Mouse (Mus musculus) effector memory CD4-positive, alpha-beta T cell, adult 5 months (primary cell): ENCODE data around the gene Nsa2. TPM values are rescaled to one million over a fixed set of nuclear protein-coding genes. Genes with fewer than 3 reads are reported as not detected.

ENCODE experiments used
- polyA plus RNA-seq: library from polyadenylated mRNA; unstranded; fragments of 100-300 nt; shearing (Covaris generic); gene quantifications from one replicate; pipeline ENCODE4 v1.2.1, GENCODE M21; 2017

Nsa2 gene
- 80.1 TPM for polyA plus RNA-seq

DNA sequence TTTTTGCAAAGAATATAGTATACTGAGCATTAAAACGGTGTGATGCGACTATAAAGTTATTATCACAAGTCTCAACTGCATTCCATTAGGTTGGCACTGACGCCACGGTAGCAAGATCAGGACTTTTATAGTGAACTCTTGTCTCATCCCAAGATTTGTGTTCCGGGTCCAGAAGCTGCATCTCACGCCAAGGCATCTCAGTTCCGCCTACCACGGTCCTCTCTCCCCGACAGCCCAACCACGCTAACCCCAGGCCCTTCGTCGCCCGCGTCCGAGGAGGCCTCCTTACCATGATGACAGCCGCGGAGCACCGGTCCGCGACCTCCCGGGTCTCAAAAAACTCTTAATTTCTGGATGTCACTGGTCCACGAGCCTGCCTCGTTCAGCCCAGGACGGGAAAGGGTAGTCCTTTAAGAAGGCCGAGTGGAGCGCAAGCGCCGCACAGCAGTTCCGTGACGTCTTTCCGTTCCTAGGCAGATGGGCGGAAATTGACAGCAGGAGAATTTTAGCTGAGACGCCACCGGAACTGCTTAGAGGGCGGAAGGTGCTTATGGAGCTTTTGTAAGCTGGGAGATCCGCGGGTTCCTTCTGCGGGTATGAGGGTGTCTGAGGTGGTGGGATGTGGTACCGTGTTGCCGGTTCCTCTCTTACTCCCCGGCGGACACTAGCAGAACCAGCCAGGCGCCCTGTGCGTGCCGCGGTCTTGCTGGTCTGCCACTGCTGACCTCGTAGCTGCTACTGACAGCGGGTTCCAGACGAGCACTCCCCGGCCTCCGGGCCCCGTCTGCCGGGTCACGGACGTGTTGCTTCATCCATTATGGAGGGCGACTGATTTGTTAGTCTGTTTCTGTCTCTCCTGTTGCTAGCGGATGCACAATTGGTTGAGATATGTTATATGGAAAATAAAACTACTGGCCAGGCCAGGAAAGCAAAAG lies at the start of gene Nsa2, which contains the start of gene Gfm2:
TSS of gene Nsa2 (minus strand) at position 472 of the 935 bp plus-strand sequence.
TSS of gene Gfm2 (plus strand) at position 472 of the 935 bp plus-strand sequence.

DNA sequence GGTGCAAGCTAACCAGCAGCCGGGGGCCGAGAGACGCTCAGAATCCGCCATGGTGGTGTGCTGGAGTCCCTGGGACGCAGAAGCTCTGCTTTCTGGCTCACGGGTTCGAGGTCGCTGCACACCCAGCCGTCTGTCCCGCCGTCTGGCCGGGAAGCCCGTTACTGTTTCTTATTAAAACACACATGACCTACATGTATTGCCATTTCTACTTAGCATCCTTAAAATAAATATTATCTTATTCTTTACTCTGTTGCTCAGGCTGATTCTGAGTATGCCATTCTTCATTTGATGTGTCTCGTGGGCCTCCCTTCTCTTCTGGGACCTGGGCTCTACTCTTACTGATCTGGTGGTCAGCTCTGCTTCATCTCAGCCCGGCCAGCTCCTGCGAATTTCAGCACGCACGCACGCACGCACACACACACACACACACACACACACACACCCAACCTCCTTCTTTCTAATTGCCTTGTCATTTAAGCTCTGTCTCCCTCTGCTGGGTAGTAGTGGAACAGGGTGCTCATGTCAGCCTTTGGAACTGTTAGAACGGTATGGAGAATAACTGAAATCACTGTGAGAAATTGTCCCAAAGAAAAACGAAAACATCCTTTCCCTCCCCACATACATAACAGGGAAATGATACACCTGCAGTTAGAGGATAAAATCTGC lies 38.4 kb downstream of the Nsa2 start, which contains the start of gene Gm6169:
TSS of gene Gm6169 (minus strand) at position 51 of the 666 bp plus-strand sequence.

Other genes starting within 250 kb of the Nsa2 start
- not detected for gene Gcnt4, start 213.2 kb downstream of the Nsa2 start, polyA plus RNA-seq
- not detected for gene 1700029F12Rik, start 103.6 kb downstream of the Nsa2 start, polyA plus RNA-seq
- gene Fam169a, start 70.7 kb downstream of the Nsa2 start, polyA plus RNA-seq = 0.12 TPM
- gene Gm6169, start 38.7 kb downstream of the Nsa2 start, polyA plus RNA-seq = not detected
- 26.2 TPM for gene Gfm2, start within 50 bp of the Nsa2 start, polyA plus RNA-seq
- 50.8 TPM for gene Hexb, start 60.4 kb upstream of the Nsa2 start, polyA plus RNA-seq
- gene Enc1, start 103.2 kb upstream of the Nsa2 start, polyA plus RNA-seq = 1.2 TPM